Mouse (Mus musculus) gastrocnemius, adult 18-20 months (tissue): ENCODE results near the gene Vipr1. TPM values are rescaled to one million over a fixed set of nuclear protein-coding genes. Genes with fewer than 3 reads are reported as not detected.

Experiments
- DNase-seq: peaks from one replicate; pipeline ENCODE4 v3.0.0; 2021; ENCODE audit warnings: low spot score
- total RNA-seq, 2 experiments: library from RNA; stranded (reverse); gene quantifications; 2 replicates each; pipeline ENCODE4 v1.2.3; 2021

Gene Vipr1
- total RNA-seq, 2 experiments from 2014 or later, result 1.1 to 1.5 TPM

DNA sequence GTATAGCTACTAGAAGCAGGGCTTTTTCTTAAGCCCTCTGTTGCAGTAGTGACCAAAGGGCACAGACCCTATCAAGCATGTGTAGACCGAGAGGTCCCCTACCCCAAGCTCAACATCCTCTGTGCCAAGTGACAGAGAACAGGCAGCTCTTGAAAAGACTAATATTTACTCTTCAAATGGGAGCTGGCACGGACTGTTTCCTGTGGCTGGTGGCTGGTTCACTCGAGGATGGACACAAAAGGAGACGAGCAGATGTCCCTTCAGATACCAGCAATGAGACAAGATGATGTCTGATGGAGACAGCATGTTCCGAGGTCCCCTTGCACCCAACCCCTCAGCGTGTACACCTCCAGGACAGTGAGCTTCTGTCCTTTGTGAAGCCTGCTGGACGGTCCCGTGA is 35.0 kb downstream of the Vipr1 start:
- no peak for DNase-seq

DNA sequence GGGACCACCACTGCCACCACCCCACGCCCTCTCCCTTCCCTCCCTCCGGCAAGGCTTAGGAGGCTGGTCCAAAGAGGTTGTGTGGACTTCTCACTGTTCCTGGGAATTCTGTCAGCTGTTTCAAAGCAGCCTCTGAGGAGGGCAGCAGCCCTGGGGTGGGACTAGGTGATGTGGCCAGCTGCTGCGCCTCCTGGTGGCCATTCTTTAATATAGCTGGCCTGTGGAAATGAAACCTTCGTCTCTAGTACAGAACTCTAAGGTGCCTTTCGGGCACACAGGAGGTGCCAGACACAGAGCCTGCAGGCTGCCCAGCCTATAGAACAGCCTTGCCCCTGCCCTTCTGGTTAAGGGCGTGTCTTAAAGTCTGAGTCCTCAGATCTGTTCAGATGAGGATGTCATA is 37.0 kb downstream of the Vipr1 start:
- peak; percentile 56 for DNase-seq

DNA sequence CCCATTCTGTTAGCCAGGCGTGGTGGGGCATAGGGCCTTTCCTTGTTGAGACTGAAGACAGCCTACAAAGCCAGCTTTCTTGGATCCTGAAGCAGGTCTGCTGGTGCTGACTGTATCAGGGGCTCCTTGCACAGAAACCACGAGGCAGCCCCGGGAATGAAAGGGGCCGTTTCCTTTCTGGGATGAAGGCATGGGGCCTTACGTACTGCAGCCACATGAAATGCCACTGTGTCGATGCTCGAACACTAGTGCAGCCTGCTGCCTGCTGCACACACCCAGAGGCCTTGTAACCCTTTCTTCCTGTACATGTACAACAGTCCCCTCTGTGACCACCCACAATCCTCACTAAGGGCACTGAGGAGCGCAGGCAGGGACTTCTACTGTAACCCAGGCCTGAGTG is 38.7 kb downstream of the Vipr1 start:
- no peak for DNase-seq

DNA sequence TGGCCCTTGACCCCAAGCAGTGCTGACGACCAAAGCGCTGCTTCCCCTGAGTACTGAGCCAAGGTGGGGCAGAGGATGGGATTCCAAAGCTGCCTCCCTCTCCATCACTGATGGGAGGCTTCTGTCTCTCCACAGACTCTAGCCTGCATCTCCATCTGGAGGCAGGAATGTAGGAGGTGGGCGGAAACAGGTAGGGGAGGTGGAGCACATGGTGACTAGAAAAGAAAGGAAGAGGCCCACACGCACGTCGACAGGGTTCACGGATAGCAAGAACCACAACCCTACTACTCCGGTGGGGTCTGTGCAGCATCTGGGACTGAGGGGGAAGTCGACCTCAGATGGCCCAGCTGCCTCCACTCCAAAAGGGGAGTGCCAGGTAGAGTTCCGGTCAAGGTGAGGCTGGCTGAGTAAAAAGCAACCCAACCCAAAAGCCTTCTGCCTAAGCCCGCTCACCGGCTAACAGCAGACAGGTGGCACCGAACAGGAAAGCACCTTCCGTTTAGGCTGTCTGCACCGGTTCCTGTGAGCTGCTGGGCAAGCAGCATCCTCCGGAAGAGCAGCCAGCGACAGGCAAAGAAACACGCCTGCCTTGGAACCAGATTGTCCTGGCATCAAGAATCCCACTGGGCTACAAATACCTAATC is 39.6 kb downstream of the Vipr1 start:
- no peak for DNase-seq

DNA sequence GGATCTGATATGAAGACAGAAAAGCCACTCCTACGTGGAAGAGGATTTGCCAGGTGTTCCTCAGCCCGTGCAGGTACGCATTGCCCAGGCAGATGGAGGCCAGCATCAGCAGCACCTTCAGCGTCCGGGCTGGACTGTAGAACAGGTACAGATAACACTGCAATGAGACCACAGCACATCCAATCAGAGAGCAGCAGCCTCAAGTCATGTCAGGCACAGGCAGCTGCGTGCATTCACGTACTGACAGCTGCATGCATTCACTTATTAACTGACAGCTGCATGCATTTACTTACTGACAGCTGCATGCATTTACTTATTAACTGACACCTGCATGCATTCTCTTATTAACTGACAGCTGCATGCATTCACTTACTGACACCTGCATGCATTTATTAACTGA is 42.2 kb downstream of the Vipr1 start:
- DNase-seq, result no peak

DNA sequence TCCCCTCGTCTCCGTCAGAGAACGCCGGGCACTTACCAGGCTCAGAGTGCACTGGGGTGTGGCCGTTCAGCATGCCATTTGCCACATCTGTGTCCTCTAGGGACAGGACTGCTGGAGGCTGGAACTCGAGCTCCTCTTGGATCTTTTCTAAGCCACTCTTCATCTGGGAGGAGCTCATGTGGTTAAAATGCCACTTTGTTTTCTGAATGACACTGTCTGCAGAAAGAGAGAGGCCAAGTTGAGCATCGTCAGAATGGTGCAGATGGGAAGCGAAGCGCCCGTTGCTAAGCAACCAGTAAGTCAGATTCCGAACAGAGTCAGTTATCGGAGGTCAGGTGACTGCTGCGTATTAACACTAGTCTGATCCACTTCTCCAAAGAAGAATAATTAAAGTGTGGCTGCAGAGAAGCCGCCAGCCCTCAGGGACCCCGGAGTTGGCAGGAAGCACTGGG is 47.7 kb downstream of the Vipr1 start:
- no peak for DNase-seq

DNA sequence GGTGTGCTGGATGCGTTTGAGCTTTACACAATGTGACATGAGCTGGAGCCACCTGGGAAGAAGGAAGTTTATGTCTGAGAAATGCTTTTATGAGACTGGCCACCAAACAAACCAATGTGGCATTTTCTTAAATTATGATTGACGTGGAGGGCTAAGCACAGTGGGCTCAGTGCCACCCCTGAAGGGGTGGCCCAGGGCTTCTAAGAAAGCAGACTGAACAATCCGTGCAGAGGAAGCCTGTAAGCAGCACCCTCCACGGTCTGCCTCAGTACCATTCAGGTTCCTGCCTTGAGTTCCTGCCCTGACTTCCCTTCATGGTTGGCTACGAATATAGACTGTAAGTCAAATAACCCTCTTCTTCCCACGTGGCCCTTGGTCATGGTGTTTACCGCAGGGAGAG is 48.2 kb downstream of the Vipr1 start:
- DNase-seq, result no peak

DNA sequence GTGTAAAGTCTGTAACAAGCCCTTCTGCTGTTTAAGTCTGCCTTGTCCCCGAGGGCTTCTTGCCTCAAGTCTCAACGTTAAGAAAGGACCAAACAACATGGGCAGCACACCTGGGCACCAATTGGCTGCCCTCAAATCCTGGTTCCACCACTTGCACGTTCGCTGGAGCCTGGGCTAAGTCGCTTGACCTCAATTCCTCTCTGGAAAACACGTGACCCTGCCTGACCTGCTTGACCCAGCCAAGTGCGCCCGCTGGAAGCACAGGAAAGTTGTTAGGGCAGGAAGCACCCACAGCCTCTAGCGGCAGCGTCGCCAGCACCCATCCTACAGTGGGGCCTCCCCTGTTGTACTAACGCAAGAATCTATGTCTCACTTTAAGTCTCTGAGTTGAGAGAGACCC is 52.2 kb downstream of the Vipr1 start:
- DNase-seq, result no peak

DNA sequence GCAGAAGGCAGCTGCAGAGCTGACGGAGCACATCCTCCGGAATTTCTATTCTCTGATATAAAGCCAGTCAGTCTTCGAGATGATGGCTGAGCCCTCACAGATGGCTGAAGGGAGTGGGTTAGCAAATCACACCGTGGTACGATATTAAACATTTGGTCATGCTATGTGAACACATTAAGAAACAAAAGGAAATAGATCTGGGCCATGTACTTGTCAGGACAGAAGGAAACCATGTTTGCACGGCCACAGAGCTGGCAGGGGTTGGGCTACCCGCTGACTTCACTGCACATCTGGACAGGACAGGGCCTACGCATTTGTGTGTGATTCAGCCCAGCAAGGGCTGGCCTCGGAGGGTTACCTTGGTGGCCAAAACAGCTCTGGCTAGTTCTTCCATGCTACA is 54.1 kb downstream of the Vipr1 start:
- DNase-seq, result no peak

DNA sequence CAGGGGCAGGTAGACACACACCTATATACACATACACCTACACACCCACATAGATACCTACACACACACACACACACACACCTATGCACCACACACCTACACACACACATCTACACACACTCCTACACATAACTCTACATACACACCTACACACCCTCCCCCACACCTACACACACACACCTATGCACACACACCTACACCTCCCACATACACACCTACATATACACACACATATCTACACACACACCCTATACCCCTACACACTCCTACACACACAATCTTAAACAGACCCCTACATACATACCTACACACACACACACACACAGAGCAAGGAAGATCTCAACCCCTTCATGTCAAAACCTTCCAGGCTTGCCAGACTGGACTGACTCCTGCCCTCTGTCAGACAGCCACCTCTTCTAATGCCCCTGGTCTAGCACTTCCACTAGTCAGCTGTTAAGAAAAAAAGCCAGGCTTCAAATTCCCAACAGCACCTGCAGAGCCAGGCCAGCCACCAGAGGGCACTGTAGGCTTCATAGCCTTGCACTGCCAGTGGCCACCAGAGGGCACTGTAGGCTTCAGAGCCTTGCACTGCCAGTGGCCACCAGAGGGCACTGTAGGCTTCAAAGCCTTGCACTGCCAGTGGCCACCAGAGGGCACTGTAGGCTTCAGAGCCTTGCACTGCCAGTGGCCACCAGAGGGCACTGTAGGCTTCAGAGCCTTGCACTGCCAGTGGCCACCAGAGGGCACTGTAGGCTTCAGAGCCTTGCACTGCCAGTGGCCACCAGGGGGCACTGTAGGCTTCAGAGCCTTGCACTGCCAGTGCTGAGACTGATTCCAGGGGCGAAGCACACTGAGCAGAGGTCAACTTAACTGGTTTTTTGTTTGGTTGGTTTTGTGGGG is 54.9 kb downstream of the Vipr1 start:
- peak; percentile 63 for DNase-seq

DNA sequence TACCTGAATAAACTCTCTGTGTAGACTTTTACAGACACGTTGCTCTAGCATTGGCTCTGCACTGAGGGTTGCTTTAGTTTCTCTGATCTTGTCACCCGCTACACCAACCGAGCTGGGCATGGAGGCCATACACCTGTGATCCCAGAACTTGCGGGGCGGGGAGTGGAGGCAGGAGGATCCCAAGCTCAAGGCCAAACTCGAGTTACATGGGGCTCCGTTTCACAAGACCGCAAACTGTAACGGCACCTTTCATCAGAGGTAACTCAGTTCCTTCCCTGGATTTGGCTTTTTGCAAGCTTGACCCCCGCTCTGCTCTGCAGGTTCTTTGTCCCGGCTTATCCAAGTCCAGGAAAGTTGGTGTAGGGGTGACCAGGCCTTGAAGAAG is 61.7 kb downstream of the Vipr1 start:
- no peak for DNase-seq

DNA sequence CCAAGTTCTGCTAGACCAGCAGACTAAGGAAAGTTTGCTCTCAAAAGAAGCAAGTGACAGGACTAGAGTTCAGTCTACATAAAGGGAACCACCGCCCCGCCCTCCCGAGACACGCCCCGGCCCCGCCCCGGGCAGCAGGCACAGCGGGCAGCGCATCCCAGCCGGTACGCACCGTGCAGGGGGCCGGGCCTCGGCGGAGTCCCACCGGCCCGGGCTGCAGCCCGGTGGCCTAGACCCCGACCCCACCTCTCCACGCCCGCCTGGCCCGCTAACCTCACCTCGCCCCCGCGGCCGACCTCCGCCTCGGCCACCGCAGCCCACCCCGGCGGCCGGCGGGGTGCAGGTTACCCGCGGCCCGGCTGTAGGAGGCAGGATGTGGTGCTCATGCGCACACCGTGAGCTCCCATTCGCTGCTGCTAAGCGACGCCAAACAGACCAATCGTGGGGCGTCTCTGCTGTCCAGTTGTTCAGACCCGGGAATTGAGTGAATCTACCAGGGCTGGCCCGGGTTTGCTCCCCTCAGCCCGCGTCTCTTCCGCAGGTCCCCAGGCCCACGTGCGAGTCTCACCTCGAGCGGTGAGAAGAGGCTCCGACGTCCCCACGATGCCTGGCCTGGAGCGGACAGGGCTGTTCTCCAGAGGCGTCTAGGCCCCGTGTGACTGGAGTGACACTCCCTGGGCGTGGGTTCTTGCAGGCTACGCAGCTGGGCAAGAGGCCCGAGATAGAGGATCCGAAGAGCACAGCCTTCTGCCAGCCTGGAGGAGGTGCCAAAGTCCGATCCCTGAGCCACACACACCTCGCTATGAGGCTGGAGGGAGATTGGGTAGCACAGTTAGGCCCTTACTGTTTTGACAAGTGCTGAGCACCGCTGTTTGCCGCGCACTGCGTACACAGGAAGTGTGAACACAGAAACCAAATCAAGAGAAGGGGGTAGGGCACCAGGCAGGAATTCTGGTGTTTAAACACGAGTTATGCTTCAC is 62.4 kb downstream of the Vipr1 start, which contains the start of gene Sec22c:
Gene Sec22c (minus strand): TSS at position 845 of the 980 bp plus-strand sequence.
- DNase-seq, result peak; percentile 92

DNA sequence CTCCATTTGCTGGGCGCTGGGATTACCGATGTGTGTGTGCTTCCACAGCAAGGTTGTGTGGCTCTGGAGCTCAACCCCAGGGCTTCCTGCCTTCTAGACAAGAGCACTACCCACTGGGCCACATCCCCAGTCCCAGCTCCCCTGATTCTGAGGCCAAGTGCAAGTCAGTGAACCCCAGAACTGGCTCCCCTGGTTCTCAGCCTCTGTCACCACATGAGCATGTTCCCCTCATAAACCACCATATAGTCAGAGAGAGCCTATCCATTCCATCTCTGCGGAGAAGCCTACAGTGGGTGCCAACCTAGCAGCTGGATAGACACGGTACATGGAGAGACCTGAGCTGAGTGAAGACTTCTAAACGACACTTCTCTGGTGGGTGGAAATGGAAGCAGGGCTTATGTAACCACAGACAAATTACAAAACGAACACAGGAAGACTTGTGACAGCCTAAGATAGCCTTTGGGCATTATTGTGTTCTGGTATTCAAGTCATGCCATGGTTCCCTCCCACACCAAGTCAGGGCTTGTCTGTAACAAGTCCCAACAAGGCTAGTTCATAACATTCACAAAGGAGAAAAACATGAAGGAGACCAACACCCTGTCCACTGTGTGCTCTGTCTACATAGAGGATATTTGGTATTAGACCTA is 63.6 kb downstream of the Vipr1 start:
- DNase-seq, result no peak

DNA sequence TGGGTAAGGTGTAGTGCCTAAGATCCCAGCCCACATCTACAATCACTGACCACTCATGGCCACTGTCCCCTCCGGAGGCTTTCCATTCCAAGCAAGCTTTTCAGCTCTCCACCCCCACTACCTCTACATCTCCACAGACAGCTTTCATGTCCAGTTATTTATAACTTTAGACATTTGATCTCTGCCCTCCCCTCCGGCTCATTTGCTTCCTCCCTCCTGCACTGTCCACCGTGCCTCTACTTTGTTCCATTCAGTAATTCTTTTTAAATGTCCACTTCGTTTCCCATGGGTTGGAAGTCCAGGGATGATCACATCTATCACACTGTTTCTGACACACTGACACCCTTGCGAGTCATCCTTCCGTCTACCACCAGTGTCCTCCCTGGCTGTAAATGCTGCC is 65.3 kb downstream of the Vipr1 start:
- DNase-seq, result no peak

DNA sequence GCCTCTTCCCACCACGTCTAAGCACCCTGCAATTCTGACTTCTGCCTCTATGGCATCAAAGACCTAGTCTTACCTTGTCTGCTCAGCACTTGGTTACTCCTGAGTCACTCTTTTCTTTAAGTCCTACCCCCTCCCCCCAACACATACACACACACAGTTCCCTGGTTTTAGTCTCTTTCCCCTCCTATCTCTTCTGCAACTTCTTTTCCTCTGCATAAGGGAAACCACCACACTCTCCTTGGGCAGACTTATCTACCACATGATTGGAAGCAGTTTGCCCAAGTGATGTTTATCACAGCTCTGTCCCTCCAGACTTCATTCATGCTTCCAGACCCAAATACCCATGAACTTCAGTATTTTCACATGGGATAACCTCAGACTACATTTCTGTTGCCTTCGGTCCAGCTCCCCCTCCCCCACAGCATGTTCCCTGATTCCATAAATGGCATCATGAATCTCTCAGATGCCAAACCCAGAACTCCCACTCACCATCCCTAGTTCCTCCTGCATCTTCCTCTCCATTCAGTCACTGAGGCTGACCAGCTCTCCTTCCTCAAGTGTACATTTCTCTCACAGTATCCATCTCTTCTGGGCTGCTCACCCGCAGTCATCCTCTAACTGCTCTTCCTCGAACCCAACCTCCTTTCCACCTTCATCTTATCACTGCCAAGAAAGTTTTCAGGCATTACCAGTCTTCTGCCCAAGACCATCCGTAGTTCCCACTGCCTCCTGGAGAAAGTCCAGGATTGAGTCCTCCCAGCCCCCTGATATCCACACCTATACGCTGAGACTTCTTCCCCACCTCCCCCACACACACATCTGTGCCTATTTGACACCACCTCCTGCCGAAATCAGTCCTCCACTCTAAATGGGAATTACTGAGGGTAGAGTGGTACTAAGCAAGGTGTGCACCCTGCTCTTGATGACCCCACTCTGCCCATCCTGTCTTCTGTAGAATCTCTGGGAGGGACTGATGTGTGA is 66.3 kb downstream of the Vipr1 start:
- DNase-seq, result no peak

DNA sequence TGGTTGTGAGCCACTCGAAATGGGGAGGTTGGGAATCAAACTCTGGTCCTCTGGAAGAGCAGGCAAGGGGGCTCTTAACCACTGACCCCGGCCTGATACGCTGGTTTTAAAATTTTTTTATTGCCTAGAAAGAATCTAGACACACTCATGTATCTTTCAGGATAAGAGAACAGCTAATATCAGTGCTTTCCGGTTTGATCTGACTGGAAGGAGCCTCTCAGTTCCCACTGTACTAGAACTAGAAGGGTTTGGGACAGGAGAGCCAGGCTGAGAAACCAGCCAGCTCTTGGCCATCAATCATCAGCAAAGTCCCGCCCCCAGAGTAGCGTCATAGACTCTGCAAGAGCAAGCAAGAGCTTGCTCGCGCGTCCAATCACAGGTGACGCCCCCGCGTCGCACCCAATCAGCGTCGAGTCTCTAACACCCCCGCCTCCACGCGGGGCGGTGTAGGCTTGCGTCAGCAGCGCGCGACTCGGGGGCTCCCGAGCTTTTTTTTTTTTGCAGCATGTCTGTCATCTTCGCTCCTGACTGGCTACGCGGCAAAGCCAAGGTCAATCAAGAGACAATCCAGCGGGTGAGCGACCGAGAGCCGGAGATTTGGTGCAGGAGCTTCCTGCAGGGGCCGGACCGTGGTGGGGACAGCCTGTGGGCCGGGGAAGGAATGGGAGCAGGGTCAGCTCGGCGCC is 67.5 kb downstream of the Vipr1 start, which contains the start of gene Ss18l2:
Gene Ss18l2 (plus strand): TSS at position 432 of the 686 bp plus-strand sequence.
- DNase-seq, result peak; percentile 99

DNA sequence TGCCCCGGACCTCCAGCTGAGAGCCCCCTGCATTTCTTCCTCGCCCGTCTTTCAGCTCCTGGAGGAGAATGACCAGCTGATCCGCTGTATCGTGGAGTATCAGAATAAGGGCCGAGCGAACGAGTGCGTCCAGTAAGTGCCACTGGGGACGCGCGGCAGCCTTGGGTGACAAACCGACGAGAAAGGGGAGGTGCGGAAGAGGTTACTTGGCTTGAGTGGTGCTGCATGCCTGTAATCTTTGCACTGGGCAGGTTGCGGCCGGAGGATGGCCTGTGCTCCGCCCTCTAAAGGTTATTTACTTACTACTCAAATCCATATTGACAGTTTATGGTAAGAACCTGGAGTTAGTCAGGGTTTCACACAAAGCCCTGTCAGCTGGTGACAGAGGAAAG is 68.1 kb downstream of the Vipr1 start:
- no peak for DNase-seq

DNA sequence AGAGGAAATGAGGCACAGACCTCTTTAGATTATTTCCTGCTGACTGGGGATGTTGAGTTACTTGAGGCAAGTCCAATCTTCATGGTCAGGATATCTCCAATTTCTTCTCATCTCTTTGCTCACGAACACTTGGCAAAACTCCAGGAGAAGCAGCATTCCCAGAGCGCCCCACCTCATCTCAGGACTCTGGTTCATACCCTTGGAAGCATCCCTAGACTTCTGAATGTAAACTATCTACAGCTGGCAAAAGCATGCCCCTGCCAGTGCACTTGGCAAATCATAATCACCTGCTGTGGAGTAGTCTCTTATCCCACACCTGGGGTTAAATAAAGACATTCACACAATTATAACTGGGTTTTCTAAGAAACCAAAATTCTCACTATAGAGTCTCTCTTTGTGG is 74.5 kb downstream of the Vipr1 start:
- DNase-seq, result no peak

DNA sequence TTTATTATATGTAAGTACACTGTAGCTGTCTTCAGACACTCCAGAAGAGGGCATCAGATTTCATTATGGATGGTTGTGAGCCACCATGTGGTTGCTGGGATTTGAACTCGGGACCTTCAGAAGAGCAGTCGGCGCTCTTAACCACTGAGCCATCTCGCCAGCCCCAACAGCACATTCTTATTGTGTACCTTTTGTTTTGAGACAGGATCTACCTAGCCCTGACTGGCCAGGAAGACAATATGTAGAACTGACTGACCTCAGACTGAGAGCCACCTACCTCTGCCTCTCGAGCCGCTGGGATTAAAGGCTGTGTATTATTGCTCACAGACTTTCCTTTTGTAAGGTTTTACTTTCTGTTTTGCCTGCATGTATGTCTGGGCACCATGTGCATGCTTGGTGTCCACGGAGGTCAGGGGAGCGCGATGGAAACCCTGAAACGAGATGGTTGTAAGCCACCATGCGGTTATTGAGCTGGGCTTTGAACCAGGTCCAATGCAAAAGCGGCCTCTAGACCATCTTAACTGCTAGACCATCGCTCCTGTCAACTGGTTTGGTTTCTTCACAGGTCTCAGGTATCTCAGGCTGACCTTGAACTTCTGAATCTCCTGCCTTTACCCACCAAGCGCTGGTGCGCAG is 75.7 kb downstream of the Vipr1 start:
- no peak for DNase-seq
